Mouse (Mus musculus) left cerebral cortex, postnatal 14 days (tissue): ENCODE data around the gene Rps2. TPM values are rescaled to one million over a fixed set of nuclear protein-coding genes. Genes with fewer than 3 reads are reported as not detected.

Experiments used
- DNase-seq, 2 experiments: peaks; one replicate each; pipeline ENCODE4 v3.0.0; 2021 to 2022; ENCODE audit warnings: low spot score in 2 of 2, mixed read lengths in 1 of 2
- intact Hi-C: fragments of 180-260 bp; cut with DNase I; formaldehyde crosslinking; loops from one replicate; pipeline ENCODE4 v1.15.1; 2025
- total RNA-seq, 2 experiments: library from RNA; stranded (reverse); gene quantifications; 2 replicates each; pipeline ENCODE4 v1.2.3; 2021

Gene Rps2
- total RNA-seq, 2 experiments from 2014 or later = 492 to 494 TPM

DNA sequence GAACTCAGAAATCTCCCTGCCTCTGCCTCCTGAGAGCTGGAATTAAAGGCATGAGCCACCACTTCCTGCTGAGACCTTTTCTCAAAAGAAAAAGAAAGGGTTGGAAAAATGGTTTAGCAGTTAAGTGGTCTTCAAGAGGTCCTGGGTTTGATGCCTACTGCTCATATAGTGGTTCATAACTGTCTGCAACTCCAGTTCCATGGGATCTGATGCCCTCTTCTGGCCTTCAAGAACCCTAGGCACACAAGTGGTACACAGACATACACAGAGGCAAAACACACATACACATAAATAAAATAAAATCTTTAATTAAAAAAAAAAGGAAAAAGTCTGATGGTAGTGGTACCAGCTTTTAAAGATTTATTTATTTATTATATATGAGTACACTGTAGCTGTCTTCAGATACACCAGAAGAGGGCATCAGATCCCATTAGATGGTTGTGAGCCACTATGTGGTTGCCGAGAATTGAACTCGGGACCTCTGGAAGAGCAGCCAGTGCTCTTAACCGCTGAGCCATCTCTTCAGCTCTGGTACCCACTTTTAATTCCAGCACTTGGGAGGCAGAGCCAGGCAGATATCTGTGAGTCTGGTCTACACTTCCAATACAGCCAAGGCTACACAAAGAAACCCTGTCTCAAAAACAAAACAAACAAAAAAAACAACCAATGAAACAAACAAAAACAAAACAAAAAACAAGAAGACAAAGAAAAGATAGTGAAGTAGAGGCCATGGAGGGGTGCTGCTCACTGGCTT lies 7.9 kb downstream of the Rps2 start:
- intact Hi-C loops = no loop called here
- DNase-seq = no peak

DNA sequence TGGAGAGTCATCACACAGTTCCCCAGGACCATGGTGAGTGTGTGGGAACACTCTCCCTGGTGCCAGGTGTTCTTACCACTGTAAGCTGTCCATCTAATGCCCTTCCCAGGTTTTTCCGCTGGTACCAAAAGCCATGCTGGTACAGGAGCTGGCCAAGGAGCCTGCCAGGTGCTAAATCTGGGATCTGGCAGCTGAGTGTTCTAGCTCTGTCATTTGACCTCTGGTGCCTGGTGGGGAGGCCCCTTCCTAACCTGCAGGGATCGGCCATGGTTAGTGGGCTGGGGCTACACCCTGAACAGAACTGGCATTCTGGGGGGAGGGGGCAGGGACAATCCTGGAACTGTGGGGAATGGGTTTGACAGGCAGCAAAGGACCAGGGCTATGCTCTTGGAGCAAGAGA lies 9.7 kb downstream of the Rps2 start, which contains the start of gene Rpl3l:
Gene Rpl3l (plus strand): TSS at position 203 of the 400 bp plus-strand sequence.
- DNase-seq = no peak
- intact Hi-C loops = no loop called here

DNA sequence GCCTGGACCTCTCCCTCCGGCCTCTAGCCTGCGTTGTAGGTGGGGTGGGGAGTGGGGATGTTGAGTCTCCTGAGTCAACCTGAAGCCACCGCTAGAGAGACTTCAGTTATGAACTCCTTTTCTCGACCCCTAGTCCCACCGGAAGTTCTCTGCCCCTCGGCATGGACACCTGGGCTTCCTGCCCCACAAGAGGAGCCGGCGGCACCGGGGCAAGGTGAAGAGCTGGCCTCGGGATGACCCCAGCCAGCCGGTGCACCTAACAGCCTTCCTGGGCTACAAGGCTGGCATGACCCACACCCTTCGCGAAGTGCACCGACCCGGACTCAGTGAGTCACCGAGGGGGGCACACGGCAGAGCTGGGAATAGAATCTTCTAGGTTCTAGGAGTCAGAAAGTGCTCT lies 10.3 kb downstream of the Rps2 start:
- DNase-seq = no peak

DNA sequence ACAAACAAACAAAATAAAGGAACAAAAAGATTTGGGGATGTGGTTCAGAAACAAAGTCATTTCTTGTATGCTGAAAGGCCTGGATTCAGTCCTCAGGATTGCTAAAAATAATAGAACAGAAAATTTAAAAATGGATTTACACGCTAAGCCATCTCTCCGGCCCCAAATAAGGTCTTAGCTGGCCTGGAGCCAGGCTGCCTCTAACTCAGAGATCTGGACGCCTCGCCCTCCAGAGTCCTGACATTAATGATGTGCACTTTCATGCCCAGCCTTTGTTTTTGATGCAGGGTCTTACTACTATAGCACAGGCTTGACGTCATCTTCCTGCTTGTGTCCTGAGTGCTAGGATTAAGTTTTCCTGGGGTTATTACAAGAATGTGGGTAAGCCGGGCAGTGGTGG lies 11.2 kb downstream of the Rps2 start:
- no peak for DNase-seq
- intact Hi-C loops = no loop called here

More for the DNA sequence above, 10.3 kb downstream of the Rps2 start:
- intact Hi-C loops = no loop called here

DNA sequence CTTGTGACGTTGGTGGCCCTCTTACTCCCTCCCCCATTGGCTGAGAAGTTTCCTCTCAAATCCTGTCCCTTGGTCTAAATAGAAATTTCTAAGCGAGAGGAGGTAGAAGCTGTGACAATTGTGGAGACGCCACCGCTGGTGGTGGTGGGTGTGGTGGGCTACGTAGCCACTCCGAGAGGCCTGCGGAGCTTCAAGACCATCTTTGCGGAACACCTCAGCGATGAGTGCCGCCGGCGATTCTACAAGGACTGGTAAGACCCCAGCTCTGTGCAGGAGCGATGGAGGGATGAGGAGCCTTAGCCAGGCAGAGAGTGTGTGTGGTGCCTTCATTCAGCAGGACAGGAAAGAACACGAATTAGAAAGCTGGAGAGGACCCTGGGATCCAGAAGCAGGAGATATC lies 12.9 kb downstream of the Rps2 start:
- no peak for DNase-seq
- intact Hi-C loops = no loop called here

DNA sequence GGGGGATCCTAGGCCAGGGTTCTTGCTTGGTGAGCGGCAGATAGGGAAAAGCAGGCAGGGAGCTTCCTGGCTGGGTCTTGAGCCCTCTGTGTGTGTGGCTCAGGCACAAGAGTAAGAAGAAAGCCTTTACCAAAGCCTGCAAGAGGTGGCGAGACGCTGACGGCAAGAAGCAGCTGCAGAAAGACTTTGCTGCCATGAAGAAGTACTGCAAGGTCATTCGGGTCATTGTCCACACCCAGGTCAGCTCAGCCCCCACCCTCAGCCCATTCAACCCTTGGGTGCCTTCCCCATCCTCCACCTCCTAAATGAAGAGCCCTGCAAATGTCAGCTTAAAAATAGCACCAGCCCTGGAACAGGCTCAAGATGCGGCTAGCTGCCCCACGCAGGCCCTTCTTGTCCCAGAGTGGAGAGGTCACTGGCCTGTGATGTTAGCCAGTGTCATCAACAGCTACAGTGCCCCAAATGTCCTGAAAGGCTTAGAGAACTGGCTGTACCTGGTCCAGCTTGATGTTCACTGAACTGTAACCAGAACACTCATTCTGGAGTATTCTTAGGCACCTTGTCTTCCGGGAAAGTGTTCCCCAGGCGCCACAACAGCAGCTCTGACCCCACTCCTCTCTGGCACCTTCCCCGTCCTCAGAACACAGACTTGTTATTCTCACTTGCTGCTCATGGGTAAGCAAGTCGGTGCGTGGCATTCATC lies 14.5 kb downstream of the Rps2 start:
- no peak for DNase-seq
- intact Hi-C loops = no loop called here

DNA sequence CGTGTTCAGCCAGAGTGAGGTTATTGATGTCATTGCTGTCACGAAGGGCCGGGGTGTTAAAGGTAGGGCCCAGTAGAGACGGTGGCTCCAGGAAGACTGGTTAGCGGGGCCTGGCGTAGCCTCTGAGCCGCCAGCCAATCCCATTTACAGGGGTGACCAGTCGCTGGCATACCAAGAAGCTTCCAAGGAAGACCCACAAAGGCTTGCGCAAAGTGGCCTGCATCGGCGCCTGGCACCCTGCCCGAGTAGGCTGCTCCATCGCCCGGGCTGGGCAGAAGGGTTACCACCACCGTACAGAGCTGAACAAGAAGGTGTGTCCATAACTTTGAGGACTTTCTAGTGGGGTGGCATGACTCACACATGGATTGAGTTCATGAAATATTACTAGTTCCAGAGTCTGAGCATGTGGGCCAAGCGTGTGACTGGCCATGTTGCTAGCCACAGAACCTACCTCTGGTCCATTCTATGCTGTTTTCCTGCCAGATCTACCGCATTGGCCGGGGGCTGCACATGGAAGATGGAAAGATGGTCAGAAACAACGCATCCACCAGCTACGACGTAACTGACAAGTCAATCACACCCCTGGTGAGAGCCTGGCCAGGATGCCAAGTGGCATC lies 15.6 kb downstream of the Rps2 start:
- intact Hi-C loops = no loop called here
- DNase-seq = no peak

DNA sequence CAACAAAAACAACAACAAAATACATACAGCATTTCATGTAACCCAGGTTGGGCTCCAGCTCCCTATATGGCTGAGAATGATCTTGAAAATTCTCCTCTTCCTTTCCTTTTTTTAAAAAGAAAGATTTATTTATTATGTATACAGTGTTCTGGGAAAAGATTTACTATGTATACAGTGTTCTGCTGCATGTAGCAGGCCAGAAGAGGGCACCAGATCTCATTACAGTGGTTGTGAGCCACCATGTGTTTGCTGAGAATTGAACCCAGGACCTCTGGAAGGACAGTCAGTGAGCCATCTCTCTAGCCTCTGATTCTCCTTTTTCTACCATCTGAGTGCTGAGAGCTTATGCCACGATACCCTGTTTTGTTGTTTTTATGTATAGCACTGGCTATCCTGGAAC lies 16.6 kb downstream of the Rps2 start:
- no peak for DNase-seq

DNA sequence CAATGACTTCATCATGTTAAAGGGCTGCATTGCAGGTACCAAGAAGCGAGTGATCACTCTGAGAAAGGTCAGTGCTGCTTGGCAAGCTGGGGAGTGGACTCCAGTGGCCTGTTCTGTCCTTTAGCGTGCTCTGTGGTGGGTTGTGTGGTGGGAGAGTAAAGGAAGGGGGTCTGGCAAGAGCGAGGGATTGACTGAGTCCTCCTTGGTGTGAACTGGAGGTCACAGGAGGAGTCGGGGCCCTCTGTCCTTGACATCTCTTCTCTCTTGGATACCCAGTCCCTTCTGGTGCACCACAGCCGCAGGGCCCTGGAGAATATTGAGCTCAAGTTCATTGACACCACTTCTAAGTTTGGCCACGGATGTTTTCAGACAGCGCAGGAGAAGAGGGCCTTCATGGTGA lies 17.5 kb downstream of the Rps2 start:
- intact Hi-C loops = no loop called here
- no peak for DNase-seq

More for the DNA sequence above, 16.6 kb downstream of the Rps2 start:
- intact Hi-C loops = no loop called here

DNA sequence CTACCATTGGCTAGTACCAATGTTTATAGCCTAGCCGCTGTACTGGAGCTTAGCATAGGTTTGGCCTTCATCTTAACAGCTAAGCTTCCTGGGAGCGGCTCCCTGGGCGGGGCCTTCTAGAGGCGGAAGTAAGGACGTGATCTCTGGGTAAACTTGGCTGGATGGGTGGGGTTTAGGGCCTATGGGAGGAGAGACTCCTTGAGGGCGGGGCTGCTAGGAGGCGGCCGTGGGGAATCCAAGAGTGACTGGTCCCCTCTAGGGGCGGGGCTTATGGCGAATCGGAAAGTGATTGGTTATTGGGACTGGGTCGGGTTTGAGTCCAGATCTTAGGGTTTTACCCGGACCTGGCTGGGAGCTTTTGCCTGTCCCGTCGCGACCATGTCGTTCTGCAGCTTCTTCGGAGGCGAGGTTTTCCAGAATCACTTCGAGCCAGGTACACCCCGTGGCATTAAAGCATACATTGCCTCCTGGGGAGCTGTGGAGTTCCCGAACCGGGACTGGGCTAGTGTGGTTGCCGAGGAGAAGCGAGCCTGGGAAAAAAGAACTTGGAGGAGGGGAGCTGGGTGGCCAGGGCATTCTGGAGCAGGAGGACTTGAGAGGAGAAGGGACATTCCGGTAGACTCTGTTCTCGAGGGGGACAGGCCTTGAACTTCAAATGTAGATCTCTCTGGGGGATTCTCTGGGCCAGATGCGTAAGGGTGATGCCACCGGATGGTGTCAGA lies 18.6 kb downstream of the Rps2 start, which contains the start of gene Msrb1:
Gene Msrb1 (plus strand): TSS at position 313 of the 722 bp plus-strand sequence.
- peak; percentile 89 to 92 for DNase-seq
- intact Hi-C loops = no loop called here

DNA sequence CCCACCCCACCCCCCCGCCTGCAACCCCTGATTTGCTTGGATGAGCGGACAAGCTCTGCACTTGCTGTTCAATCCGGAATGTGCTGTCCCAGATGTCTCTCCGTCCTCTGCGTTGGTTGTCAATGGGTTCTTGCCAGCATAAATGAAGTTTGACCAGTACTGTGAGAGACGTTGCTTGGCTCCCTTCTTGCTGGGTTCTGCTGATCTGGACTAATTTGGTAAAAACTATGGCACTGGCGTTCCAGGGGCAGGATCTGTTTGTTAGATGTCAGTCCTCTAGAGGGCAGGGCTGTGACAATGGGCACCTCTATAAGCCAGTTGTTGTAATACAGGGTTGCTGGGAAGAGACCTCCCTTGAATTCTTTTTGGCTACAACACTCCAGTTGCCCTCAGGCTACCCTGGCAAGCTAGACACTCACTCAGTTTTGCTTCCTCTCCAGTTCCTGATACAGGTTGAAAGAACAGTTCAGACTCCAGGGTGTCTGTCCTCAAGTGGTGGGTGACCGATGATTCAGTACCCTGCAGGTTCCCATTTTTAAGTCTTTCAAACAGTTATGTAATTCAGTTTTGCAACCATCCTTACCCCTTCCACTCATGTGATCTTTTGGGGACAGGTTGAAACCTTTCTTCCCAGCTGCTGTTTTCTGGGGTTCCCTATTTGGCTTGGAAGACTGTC lies 19.4 kb downstream of the Rps2 start:
- intact Hi-C loops = no loop called here

DNA sequence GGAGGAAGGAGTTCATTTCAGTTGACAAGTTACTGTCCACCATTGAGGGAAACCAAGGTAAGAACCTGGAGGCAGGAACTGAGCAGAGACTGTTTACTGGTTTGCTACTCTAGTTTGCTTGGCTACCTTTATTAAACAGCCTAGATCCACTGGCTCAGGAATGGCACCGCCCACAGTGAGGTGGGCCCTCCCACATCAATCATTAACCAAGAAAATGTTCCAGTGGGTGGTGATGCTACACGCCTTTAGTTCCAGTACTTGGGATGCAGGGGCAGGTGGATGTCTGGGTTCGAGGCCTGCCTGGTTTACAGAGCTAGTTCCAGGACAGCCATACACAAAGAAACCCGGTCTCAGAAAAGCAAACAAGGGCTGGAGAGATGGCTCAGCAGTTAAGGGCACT lies 20.3 kb downstream of the Rps2 start:
- no peak for DNase-seq
- intact Hi-C loops = no loop called here

More for the DNA sequence above, 19.4 kb downstream of the Rps2 start:
- DNase-seq = no peak

DNA sequence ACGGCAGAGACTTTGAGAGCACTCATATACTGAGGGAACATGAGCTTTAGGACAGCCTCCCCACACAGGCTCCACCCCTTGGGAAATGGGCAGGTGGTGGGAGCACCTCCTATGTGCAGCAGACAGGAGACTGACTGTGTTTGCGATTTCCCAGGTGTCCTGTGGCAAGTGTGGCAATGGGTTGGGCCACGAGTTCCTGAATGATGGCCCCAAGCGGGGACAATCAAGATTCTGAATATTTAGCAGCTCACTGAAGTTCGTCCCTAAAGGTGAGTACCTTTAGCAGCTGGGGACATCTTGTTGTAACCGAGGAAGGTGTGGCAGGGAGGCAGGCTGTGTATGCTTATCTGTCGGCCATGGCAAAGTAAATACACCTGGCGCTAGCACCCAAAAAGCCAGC lies 22.0 kb downstream of the Rps2 start:
- intact Hi-C loops = no loop called here
- no peak for DNase-seq

DNA sequence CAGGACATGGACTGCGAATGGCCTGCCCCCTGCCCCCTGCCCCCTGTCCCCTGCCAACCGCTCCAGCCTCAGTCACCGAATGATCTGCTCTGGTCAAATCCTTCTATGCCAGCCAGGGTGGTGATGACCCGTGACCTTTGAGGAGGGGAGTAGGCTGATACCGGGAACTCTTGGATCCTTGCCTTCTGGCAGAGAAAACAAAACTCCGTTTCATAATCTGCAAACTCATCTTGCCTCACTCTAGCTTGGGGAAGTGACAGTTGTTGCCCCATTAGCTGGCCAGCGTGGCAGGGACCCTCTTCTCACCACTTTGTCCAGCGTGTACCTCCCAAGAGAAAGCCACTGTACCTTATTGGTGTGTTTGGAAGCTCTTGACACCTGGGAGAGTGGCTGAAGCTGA lies 24.4 kb downstream of the Rps2 start:
- no peak for DNase-seq
- intact Hi-C loops = no loop called here

DNA sequence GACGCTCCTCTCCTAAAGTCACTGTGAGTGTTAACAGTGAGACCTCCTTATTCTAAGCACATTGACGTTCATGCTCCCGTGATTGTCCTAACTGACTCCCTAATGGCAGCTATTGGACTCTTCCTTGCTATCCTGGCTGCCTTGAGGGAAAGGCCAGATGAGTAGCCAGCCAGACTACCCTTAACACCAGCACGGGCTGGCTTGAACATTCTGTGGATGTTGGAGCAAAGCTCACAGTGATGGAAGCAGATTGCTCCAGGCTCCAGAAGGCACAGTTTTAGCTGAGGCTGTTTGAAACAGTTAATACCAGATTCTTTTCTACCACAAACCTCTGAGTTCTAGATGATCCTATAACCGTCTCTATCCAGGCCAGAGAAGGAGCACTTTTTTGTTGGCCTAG lies 26.0 kb downstream of the Rps2 start:
- no peak for DNase-seq
- intact Hi-C loops = loop anchor here (2.0 kb wide), 1 partner anchor 75 kb away; no protein-coding TSS in a partner anchor

DNA sequence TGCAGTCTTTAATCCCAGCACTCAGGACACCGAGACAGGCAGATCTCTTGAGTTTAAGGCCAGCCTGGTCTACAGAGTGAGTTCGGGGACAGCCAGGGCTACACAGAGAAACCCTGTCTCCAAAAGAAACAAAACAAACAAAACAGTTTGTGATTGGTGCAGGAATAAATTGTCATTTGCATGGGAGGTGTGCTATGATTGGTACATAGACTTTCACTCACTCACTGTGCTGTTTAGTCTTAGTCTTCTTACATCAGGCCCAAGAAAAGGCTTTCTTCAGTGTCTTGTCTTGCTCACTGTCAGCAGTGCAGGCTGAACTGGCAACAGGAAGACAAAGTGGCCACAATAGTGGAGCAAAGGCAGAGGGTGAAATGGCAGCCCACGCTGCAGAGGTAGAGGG lies 26.5 kb downstream of the Rps2 start:
- DNase-seq = no peak
- intact Hi-C loops = loop anchor here (2.0 kb wide), 1 partner anchor 74 kb away; no protein-coding TSS in a partner anchor

DNA sequence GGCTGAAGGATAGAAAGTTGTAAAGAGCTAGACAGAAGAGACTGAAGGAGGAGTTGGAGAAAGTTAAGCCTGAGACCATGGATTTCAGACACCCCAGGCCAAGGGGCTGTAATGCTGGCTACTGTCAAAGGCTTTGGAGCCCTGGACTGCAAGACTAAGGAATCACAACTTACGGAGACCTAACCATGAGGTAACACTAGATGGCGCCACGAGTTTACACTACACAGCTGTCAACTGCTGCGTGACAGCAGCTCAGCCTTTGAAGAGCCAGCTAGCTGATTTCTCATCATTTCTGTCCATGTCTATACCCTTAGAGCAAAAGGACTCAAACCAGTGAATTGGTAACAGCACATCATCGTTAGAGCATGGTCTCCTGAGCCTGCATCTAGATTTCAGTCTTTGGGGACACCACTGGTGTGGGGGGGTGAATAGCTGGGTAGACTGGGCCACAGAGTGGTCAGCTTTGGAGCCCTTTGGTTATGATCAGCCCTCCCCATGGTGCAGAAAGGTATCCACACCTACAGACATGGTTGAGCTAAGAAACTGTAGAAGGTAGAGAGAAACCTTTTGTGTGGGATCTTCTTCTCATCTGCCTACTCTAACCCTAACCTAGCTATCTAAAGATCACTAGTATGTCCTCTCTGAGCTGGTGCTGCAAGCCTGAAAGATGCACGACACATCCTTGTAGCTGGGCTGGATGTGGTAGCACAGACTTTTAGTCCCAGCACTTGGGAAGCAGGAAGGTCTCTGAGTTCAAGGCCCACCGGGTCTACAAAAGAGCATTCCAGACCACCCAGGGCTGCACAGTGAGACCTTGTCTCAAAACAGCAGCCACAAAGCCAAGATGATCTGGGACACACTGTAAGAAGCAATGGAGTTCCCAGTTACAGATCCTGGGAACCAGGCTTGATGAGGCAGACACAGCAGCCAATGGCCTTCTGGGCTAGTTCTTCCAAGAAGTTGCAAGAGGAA lies 27.9 kb downstream of the Rps2 start:
- intact Hi-C loops = loop anchor here (2.0 to 5.0 kb wide), 2 partner anchors 73 to 136 kb away; no protein-coding TSS in a partner anchor
- peak; percentile 91 for DNase-seq

DNA sequence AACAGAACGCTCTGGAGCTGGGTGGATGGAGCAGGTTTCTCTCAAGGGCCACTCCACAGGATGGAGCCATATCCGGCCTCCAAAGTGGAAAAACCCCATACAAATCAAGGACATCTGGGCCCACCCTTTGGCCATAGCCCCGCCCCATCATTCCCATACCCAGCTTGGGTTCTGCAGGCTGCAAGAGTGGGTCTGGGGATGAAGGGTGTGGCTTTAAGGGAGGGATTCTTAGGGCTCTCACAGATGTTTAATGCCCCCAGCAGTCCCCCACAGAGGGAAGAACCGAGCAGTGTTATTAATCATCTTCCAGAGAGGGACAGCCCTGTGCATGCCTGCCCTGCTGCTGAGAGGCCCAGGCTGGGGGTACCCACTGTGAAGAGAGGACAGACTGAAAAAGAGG lies 29.1 kb downstream of the Rps2 start:
- DNase-seq = no peak
- intact Hi-C loops = loop anchor here (5.0 kb wide), 1 partner anchor 135 kb away; no protein-coding TSS in a partner anchor
